Mouse (Mus musculus) lung, embryonic 16.5 days (tissue): ENCODE data around the gene Ubac2. TPM values are rescaled to one million over a fixed set of nuclear protein-coding genes. Genes with fewer than 3 reads are reported as not detected.

Experiments
- ATAC-seq: fragments of 200-750 bp; cut with Nextera tagmentation; 2 replicates; pipeline ENCODE4 v1.8.0; 2017; ENCODE audit warnings: low read depth, mild to moderate bottlenecking, moderate library complexity
- H3K27ac ChIP-seq: fragments of 300-500 bp; sonication (generic); 2 replicates; pipeline ENCODE4 v1.5.1; 2014; ENCODE audit warnings: mild to moderate bottlenecking, control low read depth, low read length
- H3K27me3 ChIP-seq: fragments of 300-500 bp; sonication (generic); 2 replicates; pipeline ENCODE4 v1.6.1; 2014; ENCODE audit warnings: low read depth, low read length, mixed read lengths; ENCODE audit not compliant: control insufficient read depth, insufficient read depth
- H3K36me3 ChIP-seq: fragments of 300-500 bp; sonication (generic); 2 replicates; pipeline ENCODE4 v1.6.1; 2014; ENCODE audit warnings: low read length; ENCODE audit not compliant: control insufficient read depth, insufficient read depth
- H3K4me1 ChIP-seq: fragments of 300-500 bp; sonication (generic); replicated peaks from 2 replicates; pipeline ENCODE4 v1.6.1; 2014; ENCODE audit warnings: low read length, mixed read lengths; ENCODE audit not compliant: control insufficient read depth, insufficient read depth
- H3K4me2 ChIP-seq: fragments of 300-500 bp; sonication (generic); 2 replicates; pipeline ENCODE4 v1.6.1; 2014; ENCODE audit warnings: low read depth, low read length, control low read depth
- H3K4me3 ChIP-seq: fragments of 300-500 bp; sonication (generic); 2 replicates; pipeline ENCODE4 v1.5.1; 2014; ENCODE audit warnings: mild to moderate bottlenecking, low read length, control low read depth
- H3K9ac ChIP-seq: fragments of 300-500 bp; sonication (generic); 2 replicates; pipeline ENCODE4 v1.6.1; 2014; ENCODE audit warnings: low read length, control low read depth
- H3K9me3 ChIP-seq: fragments of 300-500 bp; sonication (generic); 2 replicates; pipeline ENCODE4 v1.6.1; 2016; ENCODE audit warnings: low read length; ENCODE audit not compliant: control insufficient read depth
- WGBS: fragments of 180-500 bp; shearing (Covaris S2); extraction: QIAGEN DNeasy Blood & Tissue Kit; methylation state at CpG from one replicate; pipeline ENCODE4 v1.1.7; 2014; 5-methylcytosine and 5-hydroxymethylcytosine counted together
- polyA plus RNA-seq: library from polyadenylated mRNA; unstranded; fragments of >200 nt; fragmentation: Nextera tagmentation; extraction: Ambion mirVana; gene quantifications from 2 replicates; pipeline ENCODE4 v1.2.1, GENCODE M21; 2015

The Ubac2 gene
- polyA plus RNA-seq, 1 experiment from 2014 or later: 56.9 TPM

- Histone ChIP-seq H3K4me3 (no peak overlapping the region), H3K27ac (no peak overlapping the region), H3K36me3 (0 out of 2 replicates have a peak, but pooled peaks cover 2% of the 10 kb centered on the region), H3K9me3 (no peaks in the 10 kb centered on the region), H3K27me3 (no peaks in the 10 kb centered on the region), H3K9ac (no peak overlapping the region), H3K4me2 (no peak overlapping the region), H3K4me1 (peaks cover under 1% of the 10 kb centered on the region)
- 75% methylated on average over 3 of the region's 3 CpGs for WGBS
- ATAC-seq: no peak
Observed at GRCm38 (mm10) chr14:121958041-121958750, 79.8 kb downstream of the Ubac2 start.

GRCm38 (mm10) chr14:121958751-121959537 lies 80.5 kb downstream of the Ubac2 start:
- Histone ChIP-seq H3K4me3 (no peak overlapping the region), H3K9ac (no peak overlapping the region), H3K4me2 (no peak overlapping the region), H3K36me3 (0 out of 2 replicates have a peak, but pooled peaks cover 2% of the 10 kb centered on the region), H3K9me3 (no peaks in the 10 kb centered on the region), H3K27me3 (no peaks in the 10 kb centered on the region), H3K4me1 (peaks cover 8% of the 10 kb centered on the region), H3K27ac (no peak overlapping the region)
- 66% methylated on average over 10 of the region's 10 CpGs for WGBS
- no peak for ATAC-seq

- no peaks in the 10 kb centered on the region for H3K9me3 ChIP-seq
- H3K9ac ChIP-seq: no peak overlapping the region
- 83% methylated on average over 3 of the region's 3 CpGs for WGBS
- no peak overlapping the region for H3K27ac ChIP-seq
- H3K4me1 ChIP-seq: peaks cover 9% of the 10 kb centered on the region
- H3K36me3 ChIP-seq: no peaks in the 10 kb centered on the region
- H3K27me3 ChIP-seq: no peaks in the 10 kb centered on the region
- H3K4me2 ChIP-seq: no peak overlapping the region
- ATAC-seq: no peak
- H3K4me3 ChIP-seq: no peak overlapping the region
Observed at GRCm38 (mm10) chr14:121959538-121959980, 81.1 kb downstream of the Ubac2 start.

- ATAC-seq: no peak
Observed at GRCm38 (mm10) chr14:121960031-121960430, 81.6 kb downstream of the Ubac2 start.

GRCm38 (mm10) chr14:121960531-121960930 lies 82.1 kb downstream of the Ubac2 start:
- H3K27me3 ChIP-seq: no peaks in the 10 kb centered on the region
- no peak overlapping the region for H3K4me2 ChIP-seq
- H3K27ac ChIP-seq: no peak overlapping the region
- no peak for ATAC-seq
- H3K9me3 ChIP-seq: no peaks in the 10 kb centered on the region
- WGBS: 60% methylated on average over 2 of the region's 2 CpGs
- H3K4me1 ChIP-seq: peaks cover 9% of the 10 kb centered on the region
- H3K36me3 ChIP-seq: no peaks in the 10 kb centered on the region
- H3K9ac ChIP-seq: no peak overlapping the region
- no peak overlapping the region for H3K4me3 ChIP-seq

More at GRCm38 (mm10) chr14:121960031-121960430, 81.6 kb downstream of the Ubac2 start:
- no peaks in the 10 kb centered on the region for H3K27me3 ChIP-seq
- H3K9ac ChIP-seq: no peak overlapping the region
- H3K4me1 ChIP-seq: peaks cover 9% of the 10 kb centered on the region
- H3K27ac ChIP-seq: no peak overlapping the region
- H3K9me3 ChIP-seq: no peaks in the 10 kb centered on the region
- no peaks in the 10 kb centered on the region for H3K36me3 ChIP-seq
- H3K4me2 ChIP-seq: no peak overlapping the region
- H3K4me3 ChIP-seq: no peak overlapping the region
- WGBS: 72% methylated on average over 4 of the region's 4 CpGs

GRCm38 (mm10) chr14:121960997-121961396 lies 82.6 kb downstream of the Ubac2 start:
- Histone ChIP-seq H3K4me3 (no peak overlapping the region), H3K36me3 (no peaks in the 10 kb centered on the region), H3K9me3 (no peaks in the 10 kb centered on the region), H3K27me3 (no peaks in the 10 kb centered on the region), H3K4me2 (no peak overlapping the region), H3K27ac (no peak overlapping the region), H3K4me1 (peaks cover 9% of the 10 kb centered on the region), H3K9ac (no peak overlapping the region)
- no peak for ATAC-seq
- WGBS: 42% methylated on average over 6 of the region's 6 CpGs

- Histone ChIP-seq H3K27ac (no peak overlapping the region), H3K4me3 (no peak overlapping the region), H3K36me3 (no peaks in the 10 kb centered on the region), H3K27me3 (no peaks in the 10 kb centered on the region), H3K4me2 (no peak overlapping the region), H3K9me3 (no peaks in the 10 kb centered on the region), H3K9ac (no peak overlapping the region), H3K4me1 (peaks cover 9% of the 10 kb centered on the region)
- WGBS: 65% methylated on average over 12 of the region's 12 CpGs
- ATAC-seq: peak; percentile 18; the same call in 1 of the 2 replicates
Observed at GRCm38 (mm10) chr14:121961496-121962127, 83.2 kb downstream of the Ubac2 start.

GRCm38 (mm10) chr14:121962128-121962890 lies 83.9 kb downstream of the Ubac2 start:
- peak; percentile 34; the same call in 1 of the 2 replicates for ATAC-seq
- H3K4me2 ChIP-seq: no peak overlapping the region
- 52% methylated on average over 14 of the region's 14 CpGs for WGBS
- H3K36me3 ChIP-seq: no peaks in the 10 kb centered on the region
- no peaks in the 10 kb centered on the region for H3K27me3 ChIP-seq
- H3K9ac ChIP-seq: no peak overlapping the region
- H3K27ac ChIP-seq: peak overlapping the region; percentile 44; the same call in 1 of the 2 replicates
- no peak overlapping the region for H3K4me3 ChIP-seq
- H3K9me3 ChIP-seq: no peaks in the 10 kb centered on the region
- peaks cover 9% of the 10 kb centered on the region for H3K4me1 ChIP-seq
